Comparison of ENCODE assay signal across 8 mouse cellular contexts in the genomic region with DNA sequence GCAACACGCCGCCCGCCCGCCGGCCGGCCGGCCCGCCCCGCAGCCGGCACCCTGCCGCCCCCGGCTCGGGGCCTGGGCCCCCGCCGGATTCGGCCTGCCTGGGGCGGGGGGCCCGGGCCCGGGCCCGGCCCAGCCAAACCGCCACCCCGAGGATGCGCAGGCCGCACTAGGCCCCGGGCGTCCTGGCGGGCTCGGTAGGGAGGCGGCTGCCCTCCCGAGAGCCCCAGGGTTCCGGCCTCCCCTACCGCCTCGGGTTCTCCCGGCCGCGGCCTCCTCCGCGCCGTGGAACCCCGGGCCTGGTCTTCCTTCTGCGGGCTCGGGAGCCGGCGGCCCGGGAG. TPM values are rescaled to one million over a fixed set of nuclear protein-coding genes. Genes with fewer than 3 reads are reported as not detected.
DNase-seq lines count a peak whose midpoint lies in the region; ATAC-seq and TF ChIP-seq lines count a peak whose summit lies in the region.

No protein-coding gene starts in this region.

- peak overlapping the region; percentile 99 for H3K4me3 ChIP-seq in heart, adult 2 months
- peak overlapping the region; percentile 95 for H3K4me3 ChIP-seq in ES-Bruce4 (ENCODE audit: low read depth, low read length)
- peak overlapping the region; percentile 98 for H3K4me3 ChIP-seq in forebrain, embryonic 16.5 days (replicated peaks; ENCODE audit: low read length)
- peak overlapping the region; percentile 96 for H3K4me3 ChIP-seq in megakaryocyte, embryonic 14.5 days (replicated peaks)

- TF ChIP-seq EP300 in heart, adult 2 months (IDR thresholded peaks at IDR 0.05; ENCODE audit: insufficient read depth, low read depth, low read length) = no peak
- no peak for TF ChIP-seq EP300 in ES-Bruce4 (IDR thresholded peaks at IDR 0.05; ENCODE audit: insufficient read depth, low read depth, low read length)

- peak overlapping the region; percentile 99 for H3K27ac ChIP-seq in heart, adult 2 months
- H3K27ac ChIP-seq in ES-Bruce4 (ENCODE audit: insufficient read depth, low read length) = peak overlapping the region; percentile 58
- H3K27ac ChIP-seq in forebrain, embryonic 16.5 days (ENCODE audit: low read length) = peak overlapping the region; percentile 100

- no peaks in the 10 kb centered on the region for H3K9me3 ChIP-seq in ES-Bruce4 (replicated peaks; ENCODE audit: control insufficient read depth, insufficient read depth, low read length, poor library complexity, severe bottlenecking)
- H3K9me3 ChIP-seq in forebrain, embryonic 16.5 days (ENCODE audit: control insufficient read depth, low read length) = no peaks in the 10 kb centered on the region
- no peaks in the 10 kb centered on the region for H3K9me3 ChIP-seq in megakaryocyte, embryonic 14.5 days

- H3K4me2 ChIP-seq in forebrain, embryonic 16.5 days (ENCODE audit: low read length) = peak overlapping the region; percentile 72; the same call in 1 of the 2 replicates

- H3K9ac ChIP-seq in heart, adult 2 months (ENCODE audit: low read depth, low read length) = peak overlapping the region; percentile 94
- H3K9ac ChIP-seq in ES-Bruce4 (ENCODE audit: low read depth, poor library complexity, severe bottlenecking) = peak overlapping the region; percentile 98
- peak overlapping the region; percentile 99 for H3K9ac ChIP-seq in forebrain, embryonic 16.5 days (replicated peaks; ENCODE audit: low read depth, low read length)

- TF ChIP-seq POLR2A in heart, adult 2 months (IDR thresholded peaks at IDR 0.05; ENCODE audit: insufficient read depth, low read depth, low read length) = no peak
- no peak for TF ChIP-seq POLR2A in ES-Bruce4 (IDR thresholded peaks at IDR 0.05; ENCODE audit: insufficient read depth, low read length)

- H3K36me3 ChIP-seq in heart, adult 2 months (ENCODE audit: control insufficient read depth, insufficient read depth, low read length) = peaks cover 6% of the 10 kb centered on the region
- no peaks in the 10 kb centered on the region; the same call in 1 of the 2 replicates for H3K36me3 ChIP-seq in ES-Bruce4 (ENCODE audit: control insufficient read depth, insufficient read depth, low read length, poor library complexity, severe bottlenecking)
- H3K36me3 ChIP-seq in forebrain, embryonic 16.5 days (ENCODE audit: control insufficient read depth, insufficient read depth) = no peaks in the 10 kb centered on the region
- H3K36me3 ChIP-seq in megakaryocyte, embryonic 14.5 days (replicated peaks; ENCODE audit: low read length) = peaks cover 11% of the 10 kb centered on the region

- peaks cover 6% of the 10 kb centered on the region for H3K4me1 ChIP-seq in heart, adult 2 months (ENCODE audit: control insufficient read depth, insufficient read depth, low read length)
- peaks cover 2% of the 10 kb centered on the region for H3K4me1 ChIP-seq in ES-Bruce4 (ENCODE audit: control insufficient read depth, insufficient read depth, low read length)
- peaks cover 33% of the 10 kb centered on the region for H3K4me1 ChIP-seq in forebrain, embryonic 16.5 days (replicated peaks; ENCODE audit: control insufficient read depth, insufficient read depth, low read length)
- peaks cover 56% of the 10 kb centered on the region for H3K4me1 ChIP-seq in megakaryocyte, embryonic 14.5 days

- H3K27me3 ChIP-seq in heart, adult 2 months (ENCODE audit: control insufficient read depth, insufficient read depth, low read length) = no peaks in the 10 kb centered on the region
- no peaks in the 10 kb centered on the region for H3K27me3 ChIP-seq in ES-Bruce4 (ENCODE audit: control insufficient read depth, insufficient read depth, low read length, poor library complexity, severe bottlenecking)
- H3K27me3 ChIP-seq in forebrain, embryonic 16.5 days (replicated peaks; ENCODE audit: control insufficient read depth, insufficient read depth, low read length) = no peaks in the 10 kb centered on the region
- no peaks in the 10 kb centered on the region for H3K27me3 ChIP-seq in megakaryocyte, embryonic 14.5 days (replicated peaks)

- WGBS in heart, adult 2 months = under 1% methylated on average over 43 of the region's 45 CpGs
- under 1% methylated on average over 36 of the region's 45 CpGs for WGBS in forebrain, embryonic 16.5 days

- no peak for ATAC-seq in forebrain, embryonic 16.5 days

- DNase-seq in heart, adult 2 months = no peak
- DNase-seq in heart, adult 11 months = no peak
- DNase-seq in MN1 (ENCODE audit: low spot score) = no peak
- DNase-seq in Muller cell, postnatal 12 days (ENCODE audit: inconsistent ontology term) = no peak
- DNase-seq in gastrocnemius, adult 18-20 months (ENCODE audit: low spot score) = no peak

- intact Hi-C loops in heart, adult 2 months (cut with DNase I) = loop anchor here (5.0 to 10.0 kb wide), 2 partner anchors 131 to 283 kb away; a partner anchor contains a TSS

- H3K79me2 ChIP-seq in heart, adult 2 months (replicated peaks; ENCODE audit: control insufficient read depth, insufficient read depth, low read length) = peaks cover 2% of the 10 kb centered on the region

- no peak for TF ChIP-seq CTCF in heart, adult 2 months (IDR thresholded peaks at IDR 0.05)
- TF ChIP-seq CTCF in ES-Bruce4 (IDR thresholded peaks at IDR 0.05; ENCODE audit: low read depth, low read length) = no peak

RNA-seq across cellular contexts. Expression of a gene that starts 0.3 kb away (rescaled TPM):
- 10 to 100 TPM; 12.7 to 12.8 TPM for total RNA-seq in heart, adult 2 months (2021)
- 13.9 and 21.1 TPM in 2 replicates for polyA plus RNA-seq in heart, adult 2 months (2012; rRNA removed)
- polyA plus RNA-seq in ES-Bruce4 (2011; ENCODE audit: insufficient read depth, insufficient read length, low read depth, missing spikeins) = 66.8 and 75.4 TPM in 2 replicates
- 54.6 and 57.4 TPM in 2 replicates for polyA plus RNA-seq in forebrain, embryonic 16.5 days (2015; fragmentation: Nextera tagmentation; extraction: Ambion mirVana)
- 2.7 and 7.3 TPM in 2 replicates for polyA plus RNA-seq in megakaryocyte, embryonic 14.5 days (2012; ENCODE audit: insufficient read depth, low replicate concordance)
- 10 to 100 TPM in 1 of 2 experiments, 1 to 10 TPM in 1; 9.8 to 10.8 TPM for total RNA-seq in gastrocnemius, adult 18-20 months (2021)
